Mouse (Mus musculus): ENCODE data around the gene Slc25a19. TPM values are rescaled to one million over a fixed set of nuclear protein-coding genes. Genes with fewer than 3 reads are reported as not detected.

The Slc25a19 gene
- 24.7 and 26.5 TPM in 2 replicates for polyA plus RNA-seq (2016; fragmentation: Nextera tagmentation; extraction: Ambion mirVana)

DNA sequence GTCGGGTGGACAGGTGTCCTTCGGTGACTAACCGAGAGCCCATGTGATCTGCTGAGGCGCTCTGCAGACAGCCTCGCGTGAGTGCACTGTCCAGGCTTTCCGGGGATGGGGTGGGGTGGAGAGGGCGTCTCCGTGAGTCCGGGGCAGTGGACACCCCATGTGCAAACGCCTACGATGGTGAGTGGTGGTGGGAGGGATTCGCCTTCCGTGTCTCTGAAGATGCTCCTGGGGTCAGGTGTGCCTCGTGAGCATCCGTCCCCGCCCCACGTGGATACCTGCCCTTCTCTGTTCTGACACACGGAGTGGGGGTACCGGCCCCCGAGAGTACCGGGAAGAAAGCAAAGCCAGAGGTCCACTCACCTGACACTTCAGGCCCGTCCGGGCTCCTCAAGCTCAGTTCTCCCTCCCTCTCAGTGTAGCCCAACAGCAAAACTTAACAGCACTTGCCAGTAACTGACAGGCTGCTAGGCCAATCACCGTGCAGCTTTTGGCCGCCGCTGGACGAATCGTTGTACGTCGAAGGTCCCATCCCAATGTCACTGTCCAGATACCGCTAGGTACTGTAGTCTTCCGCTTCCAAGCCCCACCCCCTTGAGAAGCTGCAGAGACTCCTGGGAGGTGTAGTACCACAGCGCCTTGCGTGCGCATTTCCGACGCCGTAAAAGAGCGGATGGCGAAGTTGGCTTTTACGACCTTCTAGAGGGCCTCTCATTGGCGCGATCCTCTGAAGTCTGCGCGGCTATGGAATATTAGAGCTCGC lies at the start of gene Slc25a19:
Gene Slc25a19, minus strand, starts transcription at position 591 of the 760 bp plus-strand sequence.
- WGBS: under 1% methylated on average over 47 of the region's 47 CpGs
- peak; percentile 100 for ATAC-seq (ENCODE audit: low FRiP score)
- Histone ChIP-seq H3K27me3 (no peaks in the 10 kb centered on the region), H3K4me1 (peaks cover 10% of the 10 kb centered on the region), H3K36me3 (peaks cover 10% of the 10 kb centered on the region; the same call in 1 of the 2 replicates), H3K27ac (no peak within 1 kb of the TSS), H3K9ac (peak within 1 kb of the TSS; percentile 74), H3K4me2 (replicated peaks) (peak within 1 kb of the TSS; percentile 93), H3K9me3 (replicated peaks) (no peaks in the 10 kb centered on the region), H3K4me3 (peak within 1 kb of the TSS; percentile 61)

DNA sequence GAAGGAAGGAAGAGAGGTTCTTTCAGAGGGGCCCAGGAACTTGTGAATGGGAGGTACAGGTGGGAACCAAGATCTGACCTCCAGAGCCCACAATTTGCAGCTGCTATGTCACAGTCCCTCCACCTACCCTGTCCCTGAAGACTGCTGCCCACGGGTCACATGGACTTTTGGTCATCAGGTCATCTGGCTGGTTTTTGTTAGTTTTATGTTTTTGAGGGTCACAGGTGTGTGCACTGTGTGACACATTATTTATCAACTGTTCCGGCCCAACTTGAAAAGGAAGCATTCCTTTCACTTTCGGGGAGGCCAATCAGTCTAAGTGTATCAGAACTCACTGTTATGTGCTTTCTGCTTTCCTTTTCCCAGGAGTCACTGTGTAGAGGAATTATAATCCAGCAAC lies 49.4 kb upstream of the Slc25a19 start:
- 97% methylated on average over 3 of the region's 3 CpGs for WGBS
- no peak for ATAC-seq (ENCODE audit: low FRiP score)
- Histone ChIP-seq H3K9me3 (replicated peaks) (no peaks in the 10 kb centered on the region), H3K9ac (no peak overlapping the region), H3K4me1 (no peaks in the 10 kb centered on the region), H3K4me3 (no peak overlapping the region), H3K27me3 (no peaks in the 10 kb centered on the region), H3K4me2 (replicated peaks) (no peak overlapping the region), H3K36me3 (peaks cover 11% of the 10 kb centered on the region), H3K27ac (no peak overlapping the region)

GRCm38 (mm10) chr11:115676738-115677137 lies 48.6 kb upstream of the Slc25a19 start:
- no peaks in the 10 kb centered on the region for H3K4me1 ChIP-seq
- H3K9ac ChIP-seq: no peak overlapping the region
- ATAC-seq (ENCODE audit: low FRiP score): no peak
- H3K9me3 ChIP-seq (replicated peaks): no peaks in the 10 kb centered on the region
- H3K4me2 ChIP-seq (replicated peaks): no peak overlapping the region
- H3K4me3 ChIP-seq: no peak overlapping the region
- no peaks in the 10 kb centered on the region for H3K27me3 ChIP-seq
- peaks cover 11% of the 10 kb centered on the region for H3K36me3 ChIP-seq
- WGBS: 91% methylated on average over 8 of the region's 8 CpGs
- H3K27ac ChIP-seq: no peak overlapping the region

DNA sequence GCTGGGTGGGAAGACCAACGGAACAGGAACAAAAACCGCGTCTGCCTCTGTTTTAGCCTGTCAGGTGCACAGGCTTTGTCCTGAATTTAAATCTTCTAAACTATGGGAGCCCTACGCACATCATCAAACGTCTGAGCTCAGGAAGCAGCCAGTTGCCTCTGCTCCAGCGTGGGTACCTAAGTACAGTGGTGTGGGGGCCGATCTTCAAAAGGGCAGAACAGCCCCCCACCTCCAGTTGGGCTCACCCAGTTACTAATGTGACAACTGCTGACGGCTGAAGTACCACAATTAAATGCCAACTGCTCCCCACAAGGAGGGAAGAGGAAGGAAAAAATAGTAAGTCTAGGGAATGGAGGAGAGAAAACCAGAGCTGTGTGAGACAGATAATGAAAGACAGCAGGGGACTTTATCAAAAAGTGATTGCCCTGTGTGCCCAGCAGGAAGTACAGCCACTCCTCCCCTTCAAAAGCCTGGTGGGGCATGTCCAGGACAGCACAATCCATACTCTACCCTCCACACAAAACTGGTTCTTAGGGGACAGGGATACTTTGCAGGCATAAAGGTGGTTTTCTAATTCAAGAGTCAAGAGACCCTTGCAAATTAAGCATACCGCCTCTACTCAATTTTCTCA lies 46.3 kb upstream of the Slc25a19 start:
- Histone ChIP-seq H3K9ac (no peak overlapping the region), H3K4me3 (no peak overlapping the region), H3K36me3 (peaks cover 11% of the 10 kb centered on the region), H3K4me1 (peaks cover 7% of the 10 kb centered on the region), H3K4me2 (replicated peaks) (no peak overlapping the region), H3K27me3 (no peaks in the 10 kb centered on the region), H3K9me3 (replicated peaks) (no peaks in the 10 kb centered on the region), H3K27ac (no peak overlapping the region)
- ATAC-seq (ENCODE audit: low FRiP score): no peak
- WGBS: 71% methylated on average over 9 of the region's 9 CpGs

GRCm38 (mm10) chr11:115673471-115674234 lies 45.6 kb upstream of the Slc25a19 start:
- no peak for ATAC-seq (ENCODE audit: low FRiP score)

GRCm38 (mm10) chr11:115672226-115672987 lies 44.3 kb upstream of the Slc25a19 start:
- Histone ChIP-seq H3K4me2 (replicated peaks) (no peak overlapping the region), H3K36me3 (no peaks in the 10 kb centered on the region), H3K27me3 (no peaks in the 10 kb centered on the region), H3K27ac (no peak overlapping the region), H3K4me1 (peaks cover 10% of the 10 kb centered on the region), H3K9ac (no peak overlapping the region), H3K9me3 (replicated peaks) (no peaks in the 10 kb centered on the region), H3K4me3 (no peak overlapping the region)
- WGBS: 90% methylated on average over 7 of the region's 7 CpGs
- ATAC-seq (ENCODE audit: low FRiP score): no peak

More at GRCm38 (mm10) chr11:115673471-115674234, 45.6 kb upstream of the Slc25a19 start:
- H3K9ac ChIP-seq: no peak overlapping the region
- WGBS: 90% methylated on average over 9 of the region's 9 CpGs
- H3K4me3 ChIP-seq: no peak overlapping the region
- no peaks in the 10 kb centered on the region for H3K9me3 ChIP-seq (replicated peaks)
- H3K4me1 ChIP-seq: peaks cover 7% of the 10 kb centered on the region
- no peak overlapping the region for H3K4me2 ChIP-seq (replicated peaks)
- no peaks in the 10 kb centered on the region for H3K27me3 ChIP-seq
- H3K27ac ChIP-seq: no peak overlapping the region
- H3K36me3 ChIP-seq: peaks cover 9% of the 10 kb centered on the region

GRCm38 (mm10) chr11:115670451-115671050 lies 42.5 kb upstream of the Slc25a19 start:
- no peaks in the 10 kb centered on the region for H3K9me3 ChIP-seq (replicated peaks)
- H3K4me2 ChIP-seq (replicated peaks): no peak overlapping the region
- H3K4me1 ChIP-seq: peaks cover 10% of the 10 kb centered on the region
- no peaks in the 10 kb centered on the region for H3K36me3 ChIP-seq
- no peak overlapping the region for H3K9ac ChIP-seq
- WGBS: 33% methylated on average over 5 of the region's 5 CpGs
- no peak for ATAC-seq (ENCODE audit: low FRiP score)
- no peak overlapping the region for H3K27ac ChIP-seq
- H3K27me3 ChIP-seq: no peaks in the 10 kb centered on the region
- H3K4me3 ChIP-seq: no peak overlapping the region

GRCm38 (mm10) chr11:115663676-115664335 lies 35.7 kb upstream of the Slc25a19 start:
- Histone ChIP-seq H3K4me2 (replicated peaks) (no peak overlapping the region), H3K27ac (no peak overlapping the region), H3K4me3 (no peak overlapping the region), H3K36me3 (peaks cover 9% of the 10 kb centered on the region; the same call in 1 of the 2 replicates), H3K4me1 (peaks cover 3% of the 10 kb centered on the region; the same call in 1 of the 2 replicates), H3K9ac (no peak overlapping the region), H3K9me3 (replicated peaks) (no peaks in the 10 kb centered on the region), H3K27me3 (no peaks in the 10 kb centered on the region)
- no peak for ATAC-seq (ENCODE audit: low FRiP score)
- WGBS: 74% methylated on average over 4 of the region's 4 CpGs

GRCm38 (mm10) chr11:115660376-115660775 lies 32.3 kb upstream of the Slc25a19 start:
- Histone ChIP-seq H3K36me3 (peaks cover 9% of the 10 kb centered on the region; the same call in 1 of the 2 replicates), H3K4me3 (no peak overlapping the region), H3K27me3 (no peaks in the 10 kb centered on the region), H3K9ac (no peak overlapping the region), H3K27ac (no peak overlapping the region), H3K4me2 (replicated peaks) (no peak overlapping the region), H3K9me3 (replicated peaks) (no peaks in the 10 kb centered on the region), H3K4me1 (no peaks in the 10 kb centered on the region)
- 99% methylated on average over 4 of the region's 4 CpGs for WGBS
- no peak for ATAC-seq (ENCODE audit: low FRiP score)

DNA sequence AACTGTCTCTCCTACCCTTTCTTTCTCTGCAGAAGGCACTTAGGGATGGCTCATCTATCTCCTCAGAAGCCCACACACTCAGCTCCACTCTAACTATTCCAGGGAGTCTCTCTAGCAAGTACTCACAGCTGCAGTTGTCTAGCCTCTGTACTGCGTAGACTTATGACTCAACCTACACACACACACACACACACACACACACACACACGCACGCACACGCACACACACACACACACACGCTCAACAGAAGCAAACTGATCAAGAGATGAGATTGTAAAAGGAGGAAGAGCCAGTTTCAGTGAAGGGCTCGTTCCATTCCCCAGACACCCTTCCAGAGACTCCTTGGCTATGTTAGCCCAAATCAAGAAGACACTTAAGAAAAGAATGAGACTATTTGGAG lies 30.4 kb upstream of the Slc25a19 start:
- WGBS: 92% methylated on average over 6 of the region's 6 CpGs
- no peak for ATAC-seq (ENCODE audit: low FRiP score)
- H3K36me3 ChIP-seq: peaks cover 21% of the 10 kb centered on the region; the same call in 1 of the 2 replicates

GRCm38 (mm10) chr11:115654128-115654527 lies 26.0 kb upstream of the Slc25a19 start:
- H3K9me3 ChIP-seq (replicated peaks): no peaks in the 10 kb centered on the region
- no peak for ATAC-seq (ENCODE audit: low FRiP score)
- H3K4me3 ChIP-seq: no peak overlapping the region
- H3K9ac ChIP-seq: no peak overlapping the region
- H3K4me2 ChIP-seq (replicated peaks): no peak overlapping the region
- H3K36me3 ChIP-seq: peaks cover 33% of the 10 kb centered on the region
- WGBS: 72% methylated on average over 2 of the region's 2 CpGs
- H3K27me3 ChIP-seq: no peaks in the 10 kb centered on the region
- peaks cover 7% of the 10 kb centered on the region; the same call in 1 of the 2 replicates for H3K4me1 ChIP-seq
- H3K27ac ChIP-seq: no peak overlapping the region

More for the DNA sequence above, 30.4 kb upstream of the Slc25a19 start:
- Histone ChIP-seq H3K27ac (no peak overlapping the region), H3K9me3 (replicated peaks) (no peaks in the 10 kb centered on the region), H3K4me3 (no peak overlapping the region), H3K4me2 (replicated peaks) (no peak overlapping the region), H3K9ac (no peak overlapping the region), H3K4me1 (no peaks in the 10 kb centered on the region), H3K27me3 (no peaks in the 10 kb centered on the region)
